Mouse (Mus musculus) yolk sac, embryonic 10.5 days (tissue): ENCODE measurements around the gene Scly.

Experiments
- DNase-seq: peaks from one replicate; pipeline ENCODE4 v3.0.0-alpha.2; 2017; ENCODE audit warnings: low spot score

Scly gene

GRCm38 (mm10) chr1:91299707-91300426, 1.7 kb downstream of the Scly start:
- peak; percentile 66 for DNase-seq

- peak; percentile 78 for DNase-seq
Observed at GRCm38 (mm10) chr1:91301206-91301920, 3.2 kb downstream of the Scly start.

- no peak for DNase-seq
Observed at GRCm38 (mm10) chr1:91302021-91302420, 3.9 kb downstream of the Scly start.

GRCm38 (mm10) chr1:91304621-91305020, 6.5 kb downstream of the Scly start:
- DNase-seq = no peak

- no peak for DNase-seq
Observed at GRCm38 (mm10) chr1:91309366-91310085, 11.4 kb downstream of the Scly start.

GRCm38 (mm10) chr1:91312273-91312672, 14.1 kb downstream of the Scly start:
- no peak for DNase-seq

- DNase-seq = no peak
Observed at GRCm38 (mm10) chr1:91313251-91313650, 15.1 kb downstream of the Scly start.

- no peak for DNase-seq
Observed at GRCm38 (mm10) chr1:91317656-91318055, 19.5 kb downstream of the Scly start.

- DNase-seq = peak; percentile 27
Observed at GRCm38 (mm10) chr1:91321760-91322438, 23.8 kb downstream of the Scly start, which contains the start of gene Espnl. TSS of gene Espnl (plus strand) at chr1:91322075.

- DNase-seq = no peak
Observed at GRCm38 (mm10) chr1:91324646-91325045, 26.5 kb downstream of the Scly start.

GRCm38 (mm10) chr1:91325488-91326042, 27.4 kb downstream of the Scly start:
- DNase-seq = no peak

- no peak for DNase-seq
Observed at GRCm38 (mm10) chr1:91332102-91332501, 34.0 kb downstream of the Scly start.

- DNase-seq = no peak
Observed at GRCm38 (mm10) chr1:91333582-91333981, 35.4 kb downstream of the Scly start.

- no peak for DNase-seq
Observed at GRCm38 (mm10) chr1:91337355-91337754, 39.2 kb downstream of the Scly start.

- no peak for DNase-seq
Observed at GRCm38 (mm10) chr1:91344001-91344400, 45.9 kb downstream of the Scly start.

- DNase-seq = no peak
Observed at GRCm38 (mm10) chr1:91344921-91345685, 47.0 kb downstream of the Scly start.

GRCm38 (mm10) chr1:91346892-91347291, 48.8 kb downstream of the Scly start:
- DNase-seq = peak; percentile 43

- DNase-seq = no peak
Observed at GRCm38 (mm10) chr1:91350841-91351240, 52.7 kb downstream of the Scly start, which contains the start of gene Klhl30. TSS of gene Klhl30 (plus strand) at chr1:91351016.

GRCm38 (mm10) chr1:91351249-91351648, 53.1 kb downstream of the Scly start:
- no peak for DNase-seq

- DNase-seq = no peak
Observed at GRCm38 (mm10) chr1:91352277-91352676, 54.1 kb downstream of the Scly start.

- no peak for DNase-seq
Observed at GRCm38 (mm10) chr1:91356105-91356504, 58.0 kb downstream of the Scly start.
